22 mouse cellular contexts compared by ENCODE assay signal in genomic region chr4:97857549-97857948, GRCm38 (mm10).
"Had no signal": no experiment of that assay in that cellular context is flagged by ENCODE, and none has a peak within 500 bp of the region (broad histone marks: within the 10 kb centered on the region; RNA-seq: fewer than 3 reads in every experiment).

No protein-coding gene starts in this region.

- H3K27me3 ChIP-seq: heart, embryonic 13.5 days; heart, embryonic 15.5 days; hindbrain, embryonic 13.5 days; hindbrain, embryonic 15.5 days; limb, embryonic 13.5 days; limb, embryonic 15.5 days; liver, embryonic 12.5 days had no signal

- H3K27ac ChIP-seq: heart, embryonic 10.5 days; heart, embryonic 13.5 days; heart, embryonic 15.5 days; hindbrain, embryonic 13.5 days; hindbrain, embryonic 15.5 days; hindbrain, postnatal 0 days; limb, embryonic 13.5 days; limb, embryonic 15.5 days; liver, embryonic 12.5 days; liver, embryonic 14.5 days had no signal

- H3K9me3 ChIP-seq: heart, embryonic 10.5 days; heart, embryonic 13.5 days; heart, embryonic 15.5 days; hindbrain, embryonic 13.5 days; hindbrain, embryonic 15.5 days; limb, embryonic 13.5 days; limb, embryonic 15.5 days; liver, embryonic 12.5 days had no signal

- H3K4me2 ChIP-seq: heart, embryonic 13.5 days; heart, embryonic 15.5 days; hindbrain, embryonic 13.5 days; hindbrain, embryonic 15.5 days; limb, embryonic 13.5 days; limb, embryonic 15.5 days; liver, embryonic 12.5 days had no signal

- H3K4me3 ChIP-seq: heart, embryonic 10.5 days; heart, embryonic 13.5 days; heart, embryonic 15.5 days; hindbrain, embryonic 13.5 days; hindbrain, embryonic 15.5 days; limb, embryonic 13.5 days; limb, embryonic 15.5 days; liver, embryonic 12.5 days had no signal

- ATAC-seq: hindbrain, postnatal 0 days; intestine, embryonic 16.5 days; liver, embryonic 12.5 days had no signal

- DNase-seq: gastrocnemius, postnatal 14 days; gastrocnemius, postnatal 36 days; heart, adult 18-20 months; heart, postnatal 14 days; heart, postnatal 36 days; kidney, adult 11 months; kidney, adult 2 months; kidney, adult 9 months; kidney, postnatal 14 days; kidney, postnatal 36 days; left cerebral cortex, postnatal 4 days had no signal

- H3K9ac ChIP-seq: heart, embryonic 13.5 days; heart, embryonic 15.5 days; hindbrain, embryonic 13.5 days; hindbrain, embryonic 15.5 days; limb, embryonic 13.5 days; limb, embryonic 15.5 days; liver, embryonic 12.5 days; liver, embryonic 14.5 days had no signal

- H3K36me3 ChIP-seq: heart, embryonic 10.5 days; heart, embryonic 13.5 days; hindbrain, embryonic 13.5 days; hindbrain, embryonic 15.5 days; limb, embryonic 13.5 days; liver, embryonic 12.5 days had no signal
